9 mouse cellular contexts compared by ENCODE assay signal in genomic region chr2:32423481-32424331, GRCm38 (mm10). TPM values are rescaled to one million over a fixed set of nuclear protein-coding genes. Genes with fewer than 3 reads are reported as not detected.
DNase-seq lines count a peak whose midpoint lies in the region; ATAC-seq lines count a peak whose summit lies in the region.
"Had no signal": no experiment of that assay in that cellular context is flagged by ENCODE, and none has a peak within 500 bp of the region (broad histone marks: within the 10 kb centered on the region; RNA-seq: fewer than 3 reads in every experiment).

No protein-coding gene starts in this region.

- WGBS in embryonic facial prominence, embryonic 15.5 days, result 2% methylated on average over 14 of the region's 14 CpGs
- 0% methylated on average over 14 of the region's 14 CpGs for WGBS in heart, embryonic 14.5 days
- 1% methylated on average over 14 of the region's 14 CpGs for WGBS in kidney, embryonic 15.5 days

- H3K4me1 ChIP-seq in embryonic facial prominence, embryonic 15.5 days, result peaks cover 62% of the 10 kb centered on the region
- peaks cover 23 to 45% of the 10 kb centered on the region in 2 experiments for H3K4me1 ChIP-seq in heart, embryonic 14.5 days (ENCODE audit: control insufficient read depth in 2 of 2, insufficient read depth in 2 of 2, low read length in 2 of 2)
- H3K4me1 ChIP-seq in kidney, embryonic 15.5 days, result peaks cover 70% of the 10 kb centered on the region

- ATAC-seq in frontal cortex, adult (ENCODE audit: low TSS enrichment), result peak; percentile 17; the same call in 1 of the 2 replicates
- peak; percentile 86 for ATAC-seq in embryonic facial prominence, embryonic 15.5 days (ENCODE audit: insufficient number of reproducible peaks, low FRiP score, low TSS enrichment, low read depth)
- peak; percentile 86 for ATAC-seq in heart, embryonic 14.5 days (ENCODE audit: insufficient number of reproducible peaks, insufficient read depth, low FRiP score, low read depth)
- peak; percentile 90 for ATAC-seq in kidney, embryonic 15.5 days (replicated peaks; ENCODE audit: low FRiP score)

- no peaks in the 10 kb centered on the region for H3K27me3 ChIP-seq in embryonic facial prominence, embryonic 15.5 days
- H3K27me3 ChIP-seq in heart, embryonic 14.5 days (ENCODE audit: control insufficient read depth, insufficient read depth, low read length), result no peaks in the 10 kb centered on the region
- no peaks in the 10 kb centered on the region for H3K27me3 ChIP-seq in kidney, embryonic 15.5 days
- H3K27me3 ChIP-seq: CH12.LX had no signal

- peak overlapping the region; percentile 40 for H3K4me3 ChIP-seq in embryonic facial prominence, embryonic 15.5 days (replicated peaks)
- peak overlapping the region; percentile 30 to 46 for H3K4me3 ChIP-seq in heart, embryonic 14.5 days (ENCODE audit: control insufficient read depth in 1 of 2, insufficient read depth in 1 of 2, low read depth in 1 of 2, low read length in 2 of 2)
- peak overlapping the region; percentile 45 for H3K4me3 ChIP-seq in kidney, embryonic 15.5 days (replicated peaks)

- no peak for DNase-seq in frontal cortex, postnatal 25 days (ENCODE audit: low spot score in 2 of 2)
- DNase-seq in adrenal gland, postnatal 10 days, result peak; percentile 85
- peak; percentile 68 for DNase-seq in lung, postnatal 14 days
- peak; percentile 51 for DNase-seq in ovary, postnatal 14 days (ENCODE audit: low spot score)

- H3K36me3 ChIP-seq in embryonic facial prominence, embryonic 15.5 days, result peaks cover 24% of the 10 kb centered on the region
- H3K36me3 ChIP-seq in heart, embryonic 14.5 days (ENCODE audit: control insufficient read depth, insufficient read depth, low read length), result peaks cover 24% of the 10 kb centered on the region
- peaks cover 28% of the 10 kb centered on the region for H3K36me3 ChIP-seq in kidney, embryonic 15.5 days

- peak overlapping the region; percentile 82 for H3K27ac ChIP-seq in embryonic facial prominence, embryonic 15.5 days (replicated peaks)
- H3K27ac ChIP-seq in heart, embryonic 14.5 days (replicated peaks in 1 of 2; ENCODE audit: control insufficient read depth in 1 of 2, insufficient read depth in 1 of 2, low read depth in 2 of 2, low read length in 2 of 2), result peak overlapping the region; percentile 72 to 89
- H3K27ac ChIP-seq in kidney, embryonic 15.5 days, result peak overlapping the region; percentile 88

- H3K9me3 ChIP-seq in embryonic facial prominence, embryonic 15.5 days (replicated peaks), result no peaks in the 10 kb centered on the region
- H3K9me3 ChIP-seq in heart, embryonic 14.5 days (ENCODE audit: control insufficient read depth, low read length), result no peaks in the 10 kb centered on the region
- no peaks in the 10 kb centered on the region for H3K9me3 ChIP-seq in kidney, embryonic 15.5 days (replicated peaks)

- H3K9ac ChIP-seq in embryonic facial prominence, embryonic 15.5 days, result peak overlapping the region; percentile 2; the same call in 1 of the 2 replicates
- peak overlapping the region; percentile 63 for H3K9ac ChIP-seq in heart, embryonic 14.5 days (ENCODE audit: low read length)
- H3K9ac ChIP-seq in kidney, embryonic 15.5 days, result peak overlapping the region; percentile 35

- H3K4me2 ChIP-seq in embryonic facial prominence, embryonic 15.5 days (replicated peaks), result peak overlapping the region; percentile 59
- H3K4me2 ChIP-seq in heart, embryonic 14.5 days (ENCODE audit: low read length), result peak overlapping the region; percentile 86
- peak overlapping the region; percentile 75 for H3K4me2 ChIP-seq in kidney, embryonic 15.5 days

RNA-seq across cellular contexts. Expression of gene Naif1, which starts 26.6 kb away (rescaled TPM):
- 1 to 10 TPM; 3.6 to 3.7 TPM for total RNA-seq in adrenal gland, postnatal 10 days (2021)
- 6.2 and 6.5 TPM in 2 replicates for polyA plus RNA-seq in embryonic facial prominence, embryonic 15.5 days (2015; fragmentation: Nextera tagmentation; extraction: Ambion mirVana)
- polyA plus RNA-seq in heart, embryonic 14.5 days (2014; fragmentation: Nextera tagmentation; extraction: Ambion mirVana), result 4.5 and 4.7 TPM in 2 replicates
- 6.3 and 6.8 TPM in 2 replicates for polyA plus RNA-seq in kidney, embryonic 15.5 days (2015; fragmentation: Nextera tagmentation; extraction: Ambion mirVana)

RNA-seq across cellular contexts. Expression of gene Slc25a25, which starts 27.5 kb away (rescaled TPM):
- 100 to 1,000 TPM in 1 of 2 experiments, 10 to 100 TPM in 1; 36.5 to 121 TPM for total RNA-seq in adrenal gland, postnatal 10 days (2021)
- 20.8 and 22.1 TPM in 2 replicates for polyA plus RNA-seq in embryonic facial prominence, embryonic 15.5 days (2015; fragmentation: Nextera tagmentation; extraction: Ambion mirVana)
- 6.6 and 8.0 TPM in 2 replicates for polyA plus RNA-seq in heart, embryonic 14.5 days (2014; fragmentation: Nextera tagmentation; extraction: Ambion mirVana)
- polyA plus RNA-seq in kidney, embryonic 15.5 days (2015; fragmentation: Nextera tagmentation; extraction: Ambion mirVana), result 20.4 and 20.7 TPM in 2 replicates

RNA-seq across cellular contexts. Expression of gene Ptges2, which starts 28.0 kb away (rescaled TPM):
- 10 to 100 TPM; 91.7 to 98.5 TPM for total RNA-seq in adrenal gland, postnatal 10 days (2021)
- 28.3 and 29.8 TPM in 2 replicates for polyA plus RNA-seq in embryonic facial prominence, embryonic 15.5 days (2015; fragmentation: Nextera tagmentation; extraction: Ambion mirVana)
- 43.7 and 48.2 TPM in 2 replicates for polyA plus RNA-seq in heart, embryonic 14.5 days (2014; fragmentation: Nextera tagmentation; extraction: Ambion mirVana)
- 30.5 and 31.2 TPM in 2 replicates for polyA plus RNA-seq in kidney, embryonic 15.5 days (2015; fragmentation: Nextera tagmentation; extraction: Ambion mirVana)

RNA-seq across cellular contexts. Expression of gene Lcn2, which starts 35.7 kb away (rescaled TPM):
- total RNA-seq in adrenal gland, postnatal 10 days (2021), result 10 to 100 TPM; 12.0 to 21.8 TPM
- 5.6 and 6.5 TPM in 2 replicates for polyA plus RNA-seq in embryonic facial prominence, embryonic 15.5 days (2015; fragmentation: Nextera tagmentation; extraction: Ambion mirVana)
- polyA plus RNA-seq in heart, embryonic 14.5 days (2014; fragmentation: Nextera tagmentation; extraction: Ambion mirVana), result 0.35 and 1.8 TPM in 2 replicates
- polyA plus RNA-seq in kidney, embryonic 15.5 days (2015; fragmentation: Nextera tagmentation; extraction: Ambion mirVana), result 6.8 and 9.1 TPM in 2 replicates
- total RNA-seq: CH12.LX had no signal

RNA-seq across cellular contexts. Expression of gene 1110008P14Rik, which starts 42.0 kb away (rescaled TPM):
- 100 to 1,000 TPM; 143 to 149 TPM for total RNA-seq in adrenal gland, postnatal 10 days (2021)
- 71.6 and 71.9 TPM in 2 replicates for polyA plus RNA-seq in embryonic facial prominence, embryonic 15.5 days (2015; fragmentation: Nextera tagmentation; extraction: Ambion mirVana)
- polyA plus RNA-seq in heart, embryonic 14.5 days (2014; fragmentation: Nextera tagmentation; extraction: Ambion mirVana), result 56.6 and 64.5 TPM in 2 replicates
- 47.1 and 52.1 TPM in 2 replicates for polyA plus RNA-seq in kidney, embryonic 15.5 days (2015; fragmentation: Nextera tagmentation; extraction: Ambion mirVana)

Comparison
In these comparisons a context has a peak if more than half of its experiments do, and no peak if none do; other contexts are left out.
1. ATAC-seq: peak in every context shown above with its lines; median percentile 90 in kidney, embryonic 15.5 days; 86 in embryonic facial prominence, embryonic 15.5 days; 86 in heart, embryonic 14.5 days; 17 in frontal cortex, adult.
2. DNase-seq: peak in adrenal gland, postnatal 10 days (single experiment), lung, postnatal 14 days (single experiment) and ovary, postnatal 14 days (single experiment); none in frontal cortex, postnatal 25 days (0 of 2).
3. H3K9ac ChIP-seq: peak in every context shown above with its lines; median percentile 63 in heart, embryonic 14.5 days; 35 in kidney, embryonic 15.5 days; 2 in embryonic facial prominence, embryonic 15.5 days.
4. Peak in every context shown above with its lines, with median percentiles within 50 percentile points of each other: H3K27ac ChIP-seq, H3K4me2 ChIP-seq and H3K4me3 ChIP-seq.